Mouse (Mus musculus): Measurements from ENCODE around the gene Zbtb3. TPM values are rescaled to one million over a fixed set of nuclear protein-coding genes. Genes with fewer than 3 reads are reported as not detected.

Gene Zbtb3
- polyA plus RNA-seq, 1 experiment from 2014 or later: 2.3 TPM

DNA sequence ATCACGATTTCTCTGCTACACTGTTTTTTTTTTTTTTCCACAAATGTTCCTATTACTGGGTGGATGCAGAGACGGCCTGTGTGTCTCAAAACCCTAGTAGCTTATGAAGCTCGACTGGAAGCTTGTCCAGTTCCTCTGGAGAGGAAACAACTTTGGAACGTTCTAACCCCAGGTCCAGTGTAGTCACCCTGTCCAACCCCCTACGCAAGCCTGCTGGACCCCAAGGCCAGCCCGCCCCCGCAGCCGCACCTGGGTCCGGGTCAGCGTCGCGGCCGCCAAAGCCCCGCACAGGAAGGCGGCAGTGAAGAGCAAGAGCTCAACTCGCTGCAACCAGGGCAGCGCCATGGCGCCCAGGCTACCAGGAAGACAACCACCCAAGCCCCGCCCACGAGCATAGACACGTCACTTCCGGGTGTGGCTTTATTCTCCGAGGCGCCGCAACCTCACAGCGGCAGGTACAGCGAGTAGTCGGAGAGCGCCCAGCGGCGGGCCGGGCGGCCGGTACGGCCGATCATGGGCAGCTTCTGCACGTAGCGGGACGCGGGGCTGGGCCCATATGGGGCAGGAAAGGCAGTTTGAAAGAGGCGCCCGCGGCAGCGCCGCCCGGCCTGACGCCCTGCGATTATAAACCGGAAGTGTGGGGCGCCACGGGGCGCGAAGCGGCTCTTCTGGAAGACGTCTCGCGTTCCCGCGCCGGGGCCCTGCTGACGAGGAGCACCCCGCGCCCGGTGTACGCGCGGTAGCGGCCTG, 28.1 kb upstream of the Zbtb3 start, which contains the start of gene Tmem179b:
Gene Tmem179b (minus strand): TSS at position 382 of the 750 bp plus-strand sequence.
- Histone ChIP-seq H3K4me1 (replicated peaks; ENCODE audit: control insufficient read depth, insufficient read depth) (peaks cover 4% of the 10 kb centered on the region; the same call in 1 of the 2 replicates), H3K36me3 (ENCODE audit: control insufficient read depth, insufficient read depth, low read length) (peaks cover 3% of the 10 kb centered on the region; the same call in 1 of the 2 replicates), H3K9ac (ENCODE audit: low read length) (peak within 1 kb of the TSS; percentile 95), H3K4me3 (ENCODE audit: low read depth, low read length) (peak within 1 kb of the TSS; percentile 82), H3K27me3 (ENCODE audit: control insufficient read depth, insufficient read depth, low read length) (no peaks in the 10 kb centered on the region), H3K27ac (replicated peaks) (peak within 1 kb of the TSS; percentile 98), H3K4me2 (replicated peaks; ENCODE audit: low read depth) (peak within 1 kb of the TSS; percentile 98), H3K9me3 (ENCODE audit: control insufficient read depth, low read length) (no peaks in the 10 kb centered on the region)
- ATAC-seq (ENCODE audit: low FRiP score, low TSS enrichment) (peak; percentile 91), DNase-seq (ENCODE audit: low spot score) (peak; percentile 97)
- no peak for TF ChIP-seq CTCF (IDR thresholded peaks at IDR 0.05; ENCODE audit: low read depth)
- TF ChIP-seq EP300 (optimal IDR thresholded peaks at IDR 0.05): peak; percentile 72
- WGBS: 0% methylated on average over 55 of the region's 68 CpGs

DNA sequence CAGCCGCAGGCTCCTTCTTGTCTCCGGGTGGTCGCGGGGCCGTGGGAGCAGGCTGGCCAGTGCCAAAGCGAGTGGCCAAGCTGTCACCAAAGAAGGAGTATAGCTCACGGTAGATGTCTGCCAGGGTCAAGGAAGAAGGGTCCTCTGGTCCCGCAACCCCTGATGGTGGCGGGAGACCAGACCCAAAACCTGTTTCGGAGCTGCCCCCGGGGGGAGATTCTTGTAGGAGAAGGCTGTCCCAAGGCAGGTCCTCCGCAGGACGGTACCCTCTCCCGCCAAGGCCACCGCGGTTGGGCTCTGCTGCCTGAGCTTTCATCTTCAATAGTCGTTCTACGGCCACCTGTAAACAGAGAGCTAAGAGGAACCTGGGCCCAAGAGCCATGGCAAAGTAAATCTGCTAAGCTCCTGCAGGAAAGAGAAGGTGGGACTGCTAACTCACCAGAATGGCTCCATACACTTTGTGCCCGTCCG, 27.4 kb upstream of the Zbtb3 start:
- peaks cover 4% of the 10 kb centered on the region; the same call in 1 of the 2 replicates for H3K4me1 ChIP-seq (replicated peaks; ENCODE audit: control insufficient read depth, insufficient read depth)
- no peaks in the 10 kb centered on the region for H3K9me3 ChIP-seq (ENCODE audit: control insufficient read depth, low read length)
- H3K9ac ChIP-seq (ENCODE audit: low read length): peak overlapping the region; percentile 95
- no peaks in the 10 kb centered on the region for H3K27me3 ChIP-seq (ENCODE audit: control insufficient read depth, insufficient read depth, low read length)
- peak overlapping the region; percentile 98 for H3K27ac ChIP-seq (replicated peaks)
- under 1% methylated on average over 20 of the region's 20 CpGs for WGBS
- TF ChIP-seq EP300 (optimal IDR thresholded peaks at IDR 0.05) (no peak), CTCF (IDR thresholded peaks at IDR 0.05; ENCODE audit: low read depth) (no peak)
- H3K4me2 ChIP-seq (replicated peaks; ENCODE audit: low read depth): peak overlapping the region; percentile 98
- DNase-seq (ENCODE audit: low spot score): no peak
- H3K4me3 ChIP-seq (ENCODE audit: low read depth, low read length): peak overlapping the region; percentile 82
- peaks cover 3% of the 10 kb centered on the region; the same call in 1 of the 2 replicates for H3K36me3 ChIP-seq (ENCODE audit: control insufficient read depth, insufficient read depth, low read length)
- no peak; the same call in 1 of the 2 replicates for ATAC-seq (ENCODE audit: low FRiP score, low TSS enrichment)

DNA sequence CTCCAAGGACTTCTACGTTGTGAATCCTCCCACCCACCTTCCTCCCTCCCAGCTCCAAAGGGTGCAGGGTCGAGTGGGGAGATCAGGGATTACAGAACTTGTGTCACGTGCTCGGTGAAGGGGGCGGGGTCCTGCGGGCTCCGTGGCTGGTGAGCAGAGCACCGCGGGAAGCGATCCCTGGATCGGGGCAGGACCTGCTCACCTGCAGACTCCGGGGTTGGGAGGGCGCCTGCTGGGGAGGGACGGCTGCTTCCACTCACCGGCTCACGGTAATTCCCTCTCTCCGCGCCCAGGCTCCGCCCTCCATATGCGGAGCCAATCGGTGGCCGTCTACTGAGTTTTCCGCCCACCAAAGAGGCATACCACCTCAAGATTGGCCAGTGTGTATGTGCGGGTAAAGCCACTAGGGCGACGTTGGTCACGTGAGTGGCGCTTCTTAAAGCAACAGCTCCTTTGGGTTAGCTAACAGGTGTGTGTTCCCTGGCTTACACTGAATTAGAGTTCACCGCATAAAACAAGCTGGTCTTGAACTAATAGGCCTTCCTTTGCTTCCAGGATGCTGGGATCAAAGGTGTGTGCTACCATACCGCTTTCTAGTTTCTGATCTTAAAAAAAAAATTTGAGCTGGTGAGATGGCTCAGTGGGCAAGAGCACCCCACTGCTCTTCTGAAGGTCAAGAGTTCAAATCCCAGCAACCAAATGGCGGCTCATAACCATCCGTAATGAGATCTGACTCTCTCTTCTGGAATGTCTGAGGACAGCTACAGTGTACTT, 16.2 kb upstream of the Zbtb3 start, which contains the start of gene Taf6l:
Gene Taf6l (minus strand): TSS at position 410 of the 774 bp plus-strand sequence.
- TF ChIP-seq EP300 (optimal IDR thresholded peaks at IDR 0.05): no peak
- peak; percentile 60 for TF ChIP-seq CTCF (IDR thresholded peaks at IDR 0.05; ENCODE audit: low read depth)
- Histone ChIP-seq H3K36me3 (ENCODE audit: control insufficient read depth, insufficient read depth, low read length) (peaks cover 6% of the 10 kb centered on the region; the same call in 1 of the 2 replicates), H3K9me3 (ENCODE audit: control insufficient read depth, low read length) (no peaks in the 10 kb centered on the region), H3K9ac (ENCODE audit: low read length) (peak within 1 kb of the TSS; percentile 76), H3K27me3 (ENCODE audit: control insufficient read depth, insufficient read depth, low read length) (no peaks in the 10 kb centered on the region), H3K27ac (replicated peaks) (peak within 1 kb of the TSS; percentile 75), H3K4me1 (replicated peaks; ENCODE audit: control insufficient read depth, insufficient read depth) (no peaks in the 10 kb centered on the region), H3K4me3 (ENCODE audit: low read depth, low read length) (peak within 1 kb of the TSS; percentile 71), H3K4me2 (replicated peaks; ENCODE audit: low read depth) (peak within 1 kb of the TSS; percentile 72)
- WGBS: under 1% methylated on average over 32 of the region's 32 CpGs
- DNase-seq (ENCODE audit: low spot score): peak; percentile 97
- peak; percentile 99 for ATAC-seq (ENCODE audit: low FRiP score, low TSS enrichment)

DNA sequence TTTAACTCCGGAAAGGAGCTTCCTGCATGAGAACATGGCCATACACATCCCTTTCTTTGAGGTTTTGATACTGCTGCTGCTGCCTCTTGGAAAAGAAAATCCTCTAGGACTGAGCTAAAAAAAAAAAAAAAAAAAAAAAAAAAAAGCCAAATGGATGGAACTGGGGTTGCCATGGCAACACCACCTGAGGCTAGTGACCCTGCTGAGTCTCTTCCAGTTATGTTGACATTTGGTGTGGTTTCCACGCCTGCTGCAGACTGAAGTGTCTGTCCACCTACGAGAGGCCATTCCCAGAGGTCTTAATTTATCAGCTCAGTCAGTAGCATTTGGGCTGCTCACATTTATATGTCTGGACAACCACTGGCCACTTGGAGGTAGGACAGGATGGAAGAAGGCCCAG, 13.8 kb upstream of the Zbtb3 start:
- Histone ChIP-seq H3K9ac (ENCODE audit: low read length) (no peak overlapping the region), H3K4me1 (replicated peaks; ENCODE audit: control insufficient read depth, insufficient read depth) (no peaks in the 10 kb centered on the region), H3K36me3 (ENCODE audit: control insufficient read depth, insufficient read depth, low read length) (peaks cover 4% of the 10 kb centered on the region; the same call in 1 of the 2 replicates), H3K9me3 (ENCODE audit: control insufficient read depth, low read length) (no peaks in the 10 kb centered on the region), H3K27me3 (ENCODE audit: control insufficient read depth, insufficient read depth, low read length) (no peaks in the 10 kb centered on the region), H3K27ac (replicated peaks) (no peak overlapping the region), H3K4me2 (replicated peaks; ENCODE audit: low read depth) (no peak overlapping the region), H3K4me3 (ENCODE audit: low read depth, low read length) (no peak overlapping the region)
- WGBS: 21% methylated on average over 3 of the region's 3 CpGs
- ATAC-seq (ENCODE audit: low FRiP score, low TSS enrichment) (no peak), DNase-seq (ENCODE audit: low spot score) (no peak)
- TF ChIP-seq EP300 (optimal IDR thresholded peaks at IDR 0.05) (no peak), CTCF (IDR thresholded peaks at IDR 0.05; ENCODE audit: low read depth) (no peak)

DNA sequence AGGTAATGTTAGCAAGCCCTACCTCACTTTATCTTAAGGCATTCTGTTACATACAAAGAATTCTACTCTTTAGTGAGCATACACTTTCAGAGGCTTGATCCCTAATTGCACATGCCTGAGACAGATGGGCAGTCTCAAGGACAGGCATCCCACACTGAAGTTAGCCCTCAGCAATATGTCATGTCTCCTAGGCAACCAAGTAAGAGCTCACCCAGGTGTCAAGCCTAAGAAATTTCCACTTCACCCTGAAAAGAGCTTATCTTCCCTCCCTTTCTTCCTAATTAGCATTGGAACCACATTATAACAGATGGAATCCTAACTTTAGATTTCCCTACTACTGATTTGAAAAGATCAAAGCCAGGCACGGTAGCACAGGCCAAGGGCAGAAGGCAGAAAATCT, 13.2 kb upstream of the Zbtb3 start:
- peaks cover 9% of the 10 kb centered on the region for H3K36me3 ChIP-seq (ENCODE audit: control insufficient read depth, insufficient read depth, low read length)
- no peak overlapping the region for H3K27ac ChIP-seq (replicated peaks)
- DNase-seq (ENCODE audit: low spot score) (no peak), ATAC-seq (ENCODE audit: low FRiP score, low TSS enrichment) (no peak)
- H3K4me2 ChIP-seq (replicated peaks; ENCODE audit: low read depth): no peak overlapping the region
- H3K4me1 ChIP-seq (replicated peaks; ENCODE audit: control insufficient read depth, insufficient read depth): no peaks in the 10 kb centered on the region
- TF ChIP-seq CTCF (IDR thresholded peaks at IDR 0.05; ENCODE audit: low read depth) (no peak), EP300 (optimal IDR thresholded peaks at IDR 0.05) (no peak)
- WGBS: 28% methylated on average over 1 of the region's 1 CpGs
- H3K4me3 ChIP-seq (ENCODE audit: low read depth, low read length): no peak overlapping the region
- no peaks in the 10 kb centered on the region for H3K27me3 ChIP-seq (ENCODE audit: control insufficient read depth, insufficient read depth, low read length)
- H3K9ac ChIP-seq (ENCODE audit: low read length): no peak overlapping the region
- H3K9me3 ChIP-seq (ENCODE audit: control insufficient read depth, low read length): no peaks in the 10 kb centered on the region

Measured in stomach, postnatal 0 days (tissue).